Mouse (Mus musculus) embryonic facial prominence, embryonic 15.5 days (tissue): ENCODE measurements around the gene Cct6b. TPM values are rescaled to one million over a fixed set of nuclear protein-coding genes. Genes with fewer than 3 reads are reported as not detected.

Source experiments
- ATAC-seq: fragments of 200-750 bp; cut with Nextera tagmentation; 2 replicates; pipeline ENCODE4 v1.8.0; 2017; ENCODE audit warnings: low read depth, moderate TSS enrichment; ENCODE audit not compliant: insufficient number of reproducible peaks, low FRiP score, low TSS enrichment
- H3K27ac ChIP-seq: fragments of 300-500 bp; sonication (generic); replicated peaks from 2 replicates; pipeline ENCODE4 v1.5.1; 2015; ENCODE audit warnings: mild to moderate bottlenecking, inconsistent platforms
- H3K27me3 ChIP-seq: fragments of 300-500 bp; sonication (generic); 2 replicates; pipeline ENCODE4 v1.6.1; 2015; ENCODE audit warnings: inconsistent platforms
- H3K36me3 ChIP-seq: fragments of 300-500 bp; sonication (generic); 2 replicates; pipeline ENCODE4 v1.6.1; 2015; ENCODE audit warnings: mild to moderate bottlenecking, inconsistent platforms
- H3K4me1 ChIP-seq: fragments of 300-500 bp; sonication (generic); 2 replicates; pipeline ENCODE4 v1.6.1; 2015; ENCODE audit warnings: inconsistent platforms
- H3K4me2 ChIP-seq: fragments of 300-500 bp; sonication (generic); replicated peaks from 2 replicates; pipeline ENCODE4 v1.6.1; 2015; ENCODE audit warnings: mild to moderate bottlenecking, inconsistent platforms
- H3K4me3 ChIP-seq: fragments of 300-500 bp; sonication (generic); replicated peaks from 2 replicates; pipeline ENCODE4 v1.5.1; 2015; ENCODE audit warnings: mild to moderate bottlenecking, inconsistent platforms
- H3K9ac ChIP-seq: fragments of 300-500 bp; sonication (generic); 2 replicates; pipeline ENCODE4 v1.6.1; 2015; ENCODE audit warnings: inconsistent platforms
- H3K9me3 ChIP-seq: fragments of 300-500 bp; sonication (generic); replicated peaks from 2 replicates; pipeline ENCODE4 v1.6.1; 2016; ENCODE audit warnings: inconsistent platforms
- WGBS: fragments of 180-500 bp; shearing (Covaris S2); methylation state at CpG from one replicate; pipeline ENCODE4 v1.1.7; 2015; 5-methylcytosine and 5-hydroxymethylcytosine counted together
- polyA plus RNA-seq: library from polyadenylated mRNA; unstranded; fragments of >200 nt; fragmentation: Nextera tagmentation; extraction: Ambion mirVana; gene quantifications from 2 replicates; pipeline ENCODE4 v1.2.1, GENCODE M21; 2015

The Cct6b gene
- polyA plus RNA-seq, 1 experiment from 2014 or later: 0.27 TPM

DNA sequence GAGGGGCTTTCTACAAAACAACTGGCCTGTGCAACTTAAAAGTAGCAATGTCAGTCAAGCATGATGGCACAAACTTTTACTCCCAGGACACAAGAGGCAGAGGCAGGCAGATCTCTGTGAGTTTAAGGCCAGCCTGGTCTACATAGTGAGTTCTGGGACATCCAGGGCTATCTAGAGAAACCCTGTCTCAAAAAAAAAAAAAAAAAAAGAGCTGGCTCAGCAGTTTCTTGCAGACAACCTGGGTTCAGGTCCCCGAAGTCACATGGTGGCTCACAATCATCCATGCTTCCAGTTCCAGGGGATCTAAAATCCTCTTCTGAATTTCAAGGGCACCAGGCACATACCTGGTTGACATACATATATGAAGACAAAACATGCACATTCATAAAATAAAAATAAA is 8.2 kb downstream of the Cct6b start:
- Histone ChIP-seq H3K4me3 (no peak overlapping the region), H3K4me2 (no peak overlapping the region)

DNA sequence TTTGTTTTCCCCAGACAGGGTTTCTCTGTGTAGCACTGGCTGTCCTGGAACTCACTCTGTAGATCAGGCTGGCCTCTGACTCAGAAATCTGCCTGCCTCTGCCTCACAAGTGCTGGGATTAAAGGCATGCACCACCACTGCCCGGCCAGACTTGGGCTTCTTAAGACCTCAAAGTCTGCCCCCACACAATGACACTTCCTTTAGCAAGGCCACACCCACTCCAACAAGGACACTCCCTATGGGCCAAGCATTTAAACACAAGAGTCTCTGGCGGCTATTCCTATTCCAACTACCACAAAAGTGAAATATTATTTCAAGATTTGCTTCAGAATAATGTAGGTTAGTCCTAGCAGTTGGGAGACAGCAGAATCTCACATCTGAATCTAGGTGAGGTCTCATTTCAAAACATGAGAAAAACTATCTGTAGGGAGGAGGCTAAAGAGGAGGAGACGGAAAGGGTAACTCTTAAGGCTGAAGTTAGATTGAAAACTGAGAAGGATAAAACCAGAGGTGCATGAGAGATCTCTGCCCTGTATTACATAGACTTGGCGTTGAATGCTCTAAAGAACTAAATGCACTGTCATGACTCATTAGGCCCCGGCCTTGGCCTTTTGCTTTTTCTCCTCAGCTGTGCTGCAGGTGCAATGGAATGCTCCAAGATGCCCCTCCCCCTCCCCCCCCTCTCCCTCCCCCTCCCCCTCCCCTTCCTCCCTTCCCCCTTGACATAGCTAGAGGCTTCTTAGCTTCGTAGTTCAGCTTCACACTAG is 11.6 kb downstream of the Cct6b start:
- H3K27me3 ChIP-seq: no peaks in the 10 kb centered on the region
- WGBS: 61% methylated on average over 6 of the region's 6 CpGs
- no peaks in the 10 kb centered on the region for H3K9me3 ChIP-seq
- ATAC-seq: no peak
- H3K4me1 ChIP-seq: no peaks in the 10 kb centered on the region
- no peak overlapping the region for H3K4me3 ChIP-seq
- H3K9ac ChIP-seq: no peak overlapping the region
- no peaks in the 10 kb centered on the region for H3K36me3 ChIP-seq
- no peak overlapping the region for H3K4me2 ChIP-seq
- no peak overlapping the region for H3K27ac ChIP-seq

More for the DNA sequence above, 8.2 kb downstream of the Cct6b start:
- H3K27me3 ChIP-seq: no peaks in the 10 kb centered on the region
- H3K9ac ChIP-seq: no peak overlapping the region
- H3K4me1 ChIP-seq: no peaks in the 10 kb centered on the region
- H3K27ac ChIP-seq: no peak overlapping the region
- no peaks in the 10 kb centered on the region for H3K36me3 ChIP-seq
- ATAC-seq: no peak
- 58% methylated on average over 1 of the region's 1 CpGs for WGBS
- no peaks in the 10 kb centered on the region for H3K9me3 ChIP-seq

DNA sequence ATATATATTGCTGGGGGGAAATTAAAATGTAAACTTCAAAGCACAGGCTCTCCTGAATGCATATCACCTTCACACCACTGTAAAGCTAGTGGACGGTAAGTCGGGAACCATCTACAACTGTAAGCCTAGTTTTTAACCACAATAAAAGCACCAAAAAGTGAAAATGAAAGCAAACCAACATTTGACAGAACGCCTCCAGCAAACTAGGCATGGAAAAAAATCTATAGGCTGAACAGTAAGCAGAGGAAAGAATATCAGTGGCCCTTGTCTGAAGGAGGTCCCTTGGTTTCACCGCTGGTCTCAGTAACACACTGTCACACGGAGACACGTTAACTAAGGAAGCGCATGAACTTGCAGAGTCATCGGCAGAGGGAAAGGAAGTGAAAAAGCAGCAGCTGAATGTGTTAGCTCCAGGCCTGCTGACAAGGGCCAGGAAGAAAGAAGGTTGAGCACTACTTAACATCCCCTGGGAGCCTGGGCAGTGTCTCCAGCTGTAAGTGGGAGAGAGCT is 17.2 kb downstream of the Cct6b start:
- no peaks in the 10 kb centered on the region for H3K36me3 ChIP-seq
- H3K4me3 ChIP-seq: no peak overlapping the region
- no peaks in the 10 kb centered on the region for H3K4me1 ChIP-seq
- no peak overlapping the region for H3K9ac ChIP-seq
- no peak overlapping the region for H3K4me2 ChIP-seq
- H3K27me3 ChIP-seq: 0 out of 2 replicates have a peak, but pooled peaks cover 5% of the 10 kb centered on the region
- no peak for ATAC-seq
- 77% methylated on average over 8 of the region's 8 CpGs for WGBS
- no peaks in the 10 kb centered on the region for H3K9me3 ChIP-seq
- no peak overlapping the region for H3K27ac ChIP-seq

DNA sequence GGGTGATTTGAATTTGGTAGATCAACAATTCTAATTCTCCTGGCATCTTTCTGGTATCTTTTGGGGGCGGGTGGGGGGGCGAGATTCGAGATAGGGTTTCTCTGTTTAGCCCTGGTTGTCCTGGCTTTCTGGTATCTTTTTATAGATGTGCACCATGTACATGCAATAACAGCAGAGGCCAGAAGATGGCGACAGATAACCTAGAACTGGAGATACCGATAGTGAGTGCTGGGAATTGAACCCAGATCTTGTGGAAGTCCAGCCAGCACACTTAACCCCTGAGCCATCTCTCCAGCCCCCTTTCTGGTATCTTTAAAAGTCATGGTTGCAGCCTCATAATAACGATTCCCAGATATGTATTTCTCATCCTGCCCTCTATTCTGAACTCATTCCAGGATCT is 18.0 kb downstream of the Cct6b start:
- Histone ChIP-seq H3K4me3 (no peak overlapping the region), H3K27me3 (0 out of 2 replicates have a peak, but pooled peaks cover 5% of the 10 kb centered on the region), H3K36me3 (no peaks in the 10 kb centered on the region), H3K4me2 (no peak overlapping the region), H3K27ac (no peak overlapping the region), H3K9ac (no peak overlapping the region), H3K9me3 (no peaks in the 10 kb centered on the region), H3K4me1 (no peaks in the 10 kb centered on the region)
- no peak for ATAC-seq
- WGBS: 32% methylated on average over 6 of the region's 6 CpGs

DNA sequence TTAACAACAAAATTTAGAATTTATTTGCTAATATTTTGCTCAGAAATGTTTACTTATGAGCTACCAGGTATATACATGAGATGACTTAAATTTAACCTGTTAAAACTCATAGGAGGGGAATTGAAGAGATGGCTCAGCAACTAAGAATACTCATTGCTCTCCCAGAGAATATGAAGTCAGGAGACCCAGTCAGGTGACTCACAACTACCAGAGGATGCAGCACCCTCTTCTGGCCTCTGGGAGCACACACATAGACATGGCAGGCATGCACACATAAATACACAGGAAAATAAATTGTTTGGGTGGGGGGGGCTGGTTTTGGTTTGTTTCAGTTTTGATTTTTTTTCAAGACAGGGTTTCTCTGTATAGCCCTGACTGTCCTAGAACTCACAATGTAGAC is 25.1 kb downstream of the Cct6b start:
- Histone ChIP-seq H3K4me3 (no peak overlapping the region), H3K9me3 (no peaks in the 10 kb centered on the region), H3K9ac (no peak overlapping the region), H3K27ac (no peak overlapping the region), H3K4me2 (no peak overlapping the region), H3K36me3 (no peaks in the 10 kb centered on the region), H3K27me3 (no peaks in the 10 kb centered on the region), H3K4me1 (no peaks in the 10 kb centered on the region)
- no peak for ATAC-seq

DNA sequence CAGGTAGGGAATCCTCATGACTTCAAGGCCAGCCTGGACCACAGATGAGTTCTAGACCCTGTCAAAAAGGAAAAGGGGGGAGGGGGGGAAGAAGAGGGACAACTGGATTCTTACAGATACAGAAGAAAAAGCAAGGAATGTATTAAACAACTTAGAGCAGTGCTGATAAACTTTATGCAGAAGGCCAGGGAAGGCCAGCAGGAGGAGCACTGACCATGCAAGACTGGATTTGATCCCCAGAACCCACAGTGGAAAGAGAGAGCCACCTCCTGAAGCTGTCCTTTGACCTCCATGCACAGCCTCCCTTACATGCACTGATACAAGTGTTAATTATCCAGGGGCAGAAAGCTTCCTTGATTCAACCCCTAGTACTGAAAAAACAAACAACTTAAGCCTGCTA is 29.9 kb downstream of the Cct6b start:
- Histone ChIP-seq H3K9ac (no peak overlapping the region), H3K27ac (no peak overlapping the region), H3K36me3 (no peaks in the 10 kb centered on the region), H3K4me3 (no peak overlapping the region), H3K9me3 (no peaks in the 10 kb centered on the region), H3K4me2 (no peak overlapping the region), H3K27me3 (no peaks in the 10 kb centered on the region), H3K4me1 (no peaks in the 10 kb centered on the region)
- no peak for ATAC-seq

DNA sequence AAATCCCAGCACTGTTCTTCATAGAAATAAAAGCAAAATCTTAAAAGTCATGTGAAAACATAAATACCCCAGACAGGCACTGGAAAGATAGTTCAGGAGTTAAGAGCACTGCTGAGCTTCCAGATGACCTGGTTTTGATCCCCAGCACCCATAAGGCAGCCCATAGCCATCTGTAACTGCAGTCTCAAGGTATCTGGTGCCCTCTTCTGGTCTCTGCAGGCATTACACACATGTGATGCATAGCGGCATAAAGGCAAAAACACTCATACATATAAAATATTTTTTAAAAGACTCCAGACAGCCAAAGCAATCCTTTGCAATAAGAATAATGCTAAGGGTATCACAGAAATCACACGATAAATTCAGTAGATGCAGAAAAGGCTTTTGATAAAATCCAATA is 37.3 kb downstream of the Cct6b start:
- no peaks in the 10 kb centered on the region for H3K9me3 ChIP-seq
- no peak for ATAC-seq
- 92% methylated on average over 2 of the region's 2 CpGs for WGBS
- H3K4me2 ChIP-seq: no peak overlapping the region
- no peak overlapping the region for H3K4me3 ChIP-seq
- no peak overlapping the region for H3K9ac ChIP-seq
- H3K4me1 ChIP-seq: no peaks in the 10 kb centered on the region
- no peaks in the 10 kb centered on the region for H3K27me3 ChIP-seq
- H3K27ac ChIP-seq: no peak overlapping the region
- no peaks in the 10 kb centered on the region for H3K36me3 ChIP-seq

DNA sequence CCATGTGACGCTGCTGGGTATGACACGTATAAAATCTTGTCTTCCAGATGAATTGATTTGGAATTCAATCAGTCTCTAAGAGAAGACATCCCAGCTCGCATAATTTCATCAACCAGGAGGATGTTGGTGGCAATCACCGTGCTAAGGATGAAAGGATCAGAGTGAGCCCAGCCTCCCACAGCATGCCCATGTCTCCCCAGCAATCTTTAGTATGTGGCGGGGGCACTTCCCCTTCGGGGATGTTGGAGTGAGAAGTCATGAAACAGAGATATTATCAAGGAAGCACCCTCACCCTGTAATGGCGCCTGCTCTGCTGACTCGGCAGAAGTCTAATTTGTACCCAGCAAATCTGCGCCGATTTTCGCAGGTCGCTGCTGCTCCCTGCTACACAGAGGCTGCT is 44.8 kb downstream of the Cct6b start:
- no peaks in the 10 kb centered on the region for H3K27me3 ChIP-seq
- H3K4me2 ChIP-seq: no peak overlapping the region
- H3K4me1 ChIP-seq: no peaks in the 10 kb centered on the region
- no peak overlapping the region for H3K4me3 ChIP-seq
- no peak overlapping the region for H3K9ac ChIP-seq
- H3K36me3 ChIP-seq: no peaks in the 10 kb centered on the region
- H3K9me3 ChIP-seq: no peaks in the 10 kb centered on the region
- ATAC-seq: no peak
- WGBS: 82% methylated on average over 12 of the region's 12 CpGs
- no peak overlapping the region for H3K27ac ChIP-seq

DNA sequence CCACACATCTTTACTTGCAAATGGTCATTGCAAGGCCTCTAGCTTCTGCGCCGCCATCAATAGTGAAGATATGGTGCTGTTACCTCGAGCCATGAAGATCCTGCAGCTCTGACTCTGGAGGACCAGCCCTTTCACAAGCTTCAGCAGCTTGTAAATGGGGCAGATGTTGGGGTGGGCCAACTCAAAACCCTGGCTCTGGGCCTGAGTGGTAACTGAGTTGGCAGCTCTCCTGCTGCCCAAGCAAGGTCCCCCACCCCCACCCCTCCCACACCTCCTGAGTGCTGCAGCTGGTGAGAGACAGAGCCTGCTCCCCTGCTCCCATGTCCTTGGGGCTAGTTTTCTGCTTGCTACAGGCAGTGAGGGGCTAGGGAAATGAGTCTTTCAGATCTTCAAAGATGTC is 51.4 kb downstream of the Cct6b start:
- H3K4me1 ChIP-seq: no peaks in the 10 kb centered on the region
- no peak overlapping the region for H3K27ac ChIP-seq
- WGBS: 74% methylated on average over 3 of the region's 3 CpGs
- no peaks in the 10 kb centered on the region for H3K27me3 ChIP-seq
- no peaks in the 10 kb centered on the region for H3K9me3 ChIP-seq
- ATAC-seq: no peak
- no peak overlapping the region for H3K9ac ChIP-seq
- no peak overlapping the region for H3K4me2 ChIP-seq
- no peak overlapping the region for H3K4me3 ChIP-seq
- no peaks in the 10 kb centered on the region for H3K36me3 ChIP-seq

DNA sequence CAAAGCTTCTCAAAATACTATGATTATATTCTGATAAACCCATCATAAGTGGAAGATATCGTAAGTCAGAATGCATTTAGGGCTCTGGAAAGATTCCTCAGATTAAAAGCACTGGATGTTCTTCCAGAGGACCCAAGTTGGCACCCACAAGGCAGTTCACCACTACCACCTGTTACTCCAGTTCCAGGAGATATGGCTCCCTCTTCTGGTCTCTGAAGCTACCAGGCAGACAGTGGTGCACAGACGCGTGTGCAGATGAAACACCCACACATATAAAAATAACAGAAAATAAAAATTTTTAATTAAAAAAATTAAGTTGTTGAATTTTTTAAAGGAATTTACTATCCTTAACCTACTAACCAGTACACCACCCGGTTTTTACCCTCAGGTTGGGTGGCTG is 55.2 kb downstream of the Cct6b start:
- Histone ChIP-seq H3K4me1 (no peaks in the 10 kb centered on the region), H3K36me3 (no peaks in the 10 kb centered on the region), H3K9ac (no peak overlapping the region), H3K4me2 (no peak overlapping the region), H3K4me3 (no peak overlapping the region), H3K9me3 (no peaks in the 10 kb centered on the region), H3K27ac (no peak overlapping the region), H3K27me3 (no peaks in the 10 kb centered on the region)
- no peak for ATAC-seq
- WGBS: 71% methylated on average over 4 of the region's 4 CpGs

DNA sequence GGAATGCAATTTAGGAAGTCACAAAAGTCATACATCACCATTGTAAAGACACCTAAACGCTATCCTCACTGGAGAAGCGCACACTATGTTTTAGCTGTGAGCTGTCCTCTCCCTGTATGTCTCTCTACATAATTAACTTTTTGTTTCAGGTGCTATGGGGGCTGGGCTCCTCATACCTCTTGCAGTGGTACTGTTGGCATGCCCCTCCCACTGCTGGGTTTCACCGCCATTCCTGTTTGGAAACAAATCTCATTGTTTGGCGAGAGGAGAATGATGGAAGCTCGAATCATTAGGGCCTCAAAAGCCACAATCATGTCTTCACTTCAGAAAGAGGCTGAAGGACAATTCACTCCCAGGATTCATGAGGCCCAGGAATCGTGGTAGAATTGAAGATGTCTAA is 59.0 kb downstream of the Cct6b start:
- Histone ChIP-seq H3K9me3 (no peaks in the 10 kb centered on the region), H3K4me2 (no peak overlapping the region), H3K27me3 (no peaks in the 10 kb centered on the region), H3K9ac (no peak overlapping the region), H3K36me3 (no peaks in the 10 kb centered on the region), H3K4me1 (no peaks in the 10 kb centered on the region), H3K27ac (no peak overlapping the region), H3K4me3 (no peak overlapping the region)
- no peak for ATAC-seq
- 69% methylated on average over 6 of the region's 6 CpGs for WGBS

DNA sequence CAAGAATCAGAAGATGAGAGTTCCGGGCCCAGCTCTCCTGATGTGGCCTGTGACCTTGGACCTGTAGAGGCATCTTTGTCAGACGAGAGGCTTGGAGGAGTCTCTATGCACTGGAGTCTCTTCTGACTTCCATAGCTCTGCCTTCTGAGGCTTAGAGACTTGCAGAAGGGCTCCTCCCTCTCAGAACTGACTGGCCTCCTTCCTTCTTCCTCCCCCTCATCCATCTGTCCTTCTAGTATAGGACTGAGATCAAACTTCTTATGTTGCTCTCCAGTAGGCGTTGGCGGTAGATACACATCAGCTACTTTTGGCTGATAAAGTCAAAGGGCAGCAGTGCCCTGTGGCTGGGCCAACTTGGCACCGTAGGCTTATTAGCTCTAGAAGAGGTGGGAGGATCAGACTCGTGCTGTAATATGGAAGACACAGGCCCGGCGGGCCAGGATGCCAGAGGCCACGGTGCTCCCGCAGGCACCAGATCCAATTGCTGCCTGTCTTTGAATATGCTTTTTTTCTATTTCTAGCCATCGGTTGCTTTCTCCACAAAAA is 64.2 kb downstream of the Cct6b start:
- Histone ChIP-seq H3K27me3 (no peaks in the 10 kb centered on the region), H3K27ac (no peak overlapping the region), H3K36me3 (no peaks in the 10 kb centered on the region), H3K9me3 (no peaks in the 10 kb centered on the region), H3K4me2 (no peak overlapping the region), H3K9ac (no peak overlapping the region), H3K4me1 (no peaks in the 10 kb centered on the region), H3K4me3 (no peak overlapping the region)
- ATAC-seq: no peak
- 69% methylated on average over 11 of the region's 11 CpGs for WGBS
